Mouse (Mus musculus): Measurements from ENCODE around the gene Golga3.

DNA sequence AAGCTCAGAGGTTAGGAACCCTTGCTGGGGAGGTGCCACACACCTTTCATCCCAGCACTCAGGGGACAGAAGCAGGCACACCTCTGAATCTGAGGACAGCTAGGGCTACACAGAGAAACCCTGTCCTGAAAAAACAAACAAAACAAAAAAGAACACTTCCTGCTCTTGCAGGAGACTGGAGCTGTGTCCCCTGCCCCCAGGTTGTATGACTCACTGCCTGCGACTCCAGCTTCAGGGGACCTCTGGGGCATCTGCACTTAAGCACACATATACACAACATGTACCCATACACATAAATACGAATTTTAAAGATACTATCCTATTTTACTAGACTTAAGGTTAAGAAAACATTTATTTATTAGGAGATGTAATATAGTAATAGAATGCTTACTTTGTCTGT, 67.6 kb downstream of the Golga3 start:
- TF ChIP-seq CTCF (IDR thresholded peaks at IDR 0.05; ENCODE audit: low read depth, low read length) (no peak), GATA1 (IDR thresholded peaks at IDR 0.05; ENCODE audit: borderline replicate concordance, low read length) (no peak), TAL1 (conservative IDR thresholded peaks at IDR 0.05; ENCODE audit: low read depth, low read length) (no peak), GATA2 (IDR thresholded peaks at IDR 0.05; ENCODE audit: borderline replicate concordance, low read depth, low read length) (no peak), POLR2AphosphoS5 (IDR thresholded peaks at IDR 0.05; ENCODE audit: insufficient replicate concordance, low read depth, low read length) (no peak)

Measured in G1E (cell line).